Mouse (Mus musculus): Measurements from ENCODE around the gene Washc2. TPM values are rescaled to one million over a fixed set of nuclear protein-coding genes. Genes with fewer than 3 reads are reported as not detected.

Gene Washc2
- polyA plus RNA-seq, 2 experiments = 38.0 to 84.1 TPM

GRCm38 (mm10) chr6:116286321-116286720, 78.5 kb downstream of the Washc2 start:
- no peaks in the 10 kb centered on the region for H3K9me3 ChIP-seq (ENCODE audit: control insufficient read depth, low read length)
- DNase-seq (ENCODE audit: low spot score) (no peak), ATAC-seq (ENCODE audit: low FRiP score, low read depth) (no peak)
- no peaks in the 10 kb centered on the region for H3K4me1 ChIP-seq (ENCODE audit: control insufficient read depth, insufficient read depth, low read length)
- no peak overlapping the region for H3K4me3 ChIP-seq (replicated peaks; ENCODE audit: low read length)
- no peak overlapping the region for H3K27ac ChIP-seq (replicated peaks; ENCODE audit: low read depth, low read length)
- H3K36me3 ChIP-seq (ENCODE audit: control insufficient read depth, insufficient read depth, low read length) = no peaks in the 10 kb centered on the region
- WGBS = 88% methylated on average over 4 of the region's 4 CpGs
- no peaks in the 10 kb centered on the region for H3K27me3 ChIP-seq (ENCODE audit: control insufficient read depth, insufficient read depth, low read length)
- no peak overlapping the region for H3K9ac ChIP-seq (ENCODE audit: low read depth, low read length, severe bottlenecking)
- TF ChIP-seq POLR2A (IDR thresholded peaks at IDR 0.05; ENCODE audit: borderline replicate concordance, extremely low read depth, insufficient read depth, insufficient read length) = no peak
- no peak overlapping the region for H3K4me2 ChIP-seq (replicated peaks; ENCODE audit: low read depth, low read length, severe bottlenecking)

GRCm38 (mm10) chr6:116286870-116287575, 79.2 kb downstream of the Washc2 start:
- no peak for ATAC-seq (ENCODE audit: low FRiP score, low read depth)
- no peak for DNase-seq (ENCODE audit: low spot score)
- H3K4me1 ChIP-seq (ENCODE audit: control insufficient read depth, insufficient read depth, low read length) = no peaks in the 10 kb centered on the region
- WGBS = 76% methylated on average over 5 of the region's 5 CpGs
- TF ChIP-seq POLR2A (IDR thresholded peaks at IDR 0.05; ENCODE audit: borderline replicate concordance, extremely low read depth, insufficient read depth, insufficient read length) = no peak
- H3K27me3 ChIP-seq (ENCODE audit: control insufficient read depth, insufficient read depth, low read length) = no peaks in the 10 kb centered on the region
- no peaks in the 10 kb centered on the region for H3K9me3 ChIP-seq (ENCODE audit: control insufficient read depth, low read length)
- no peak overlapping the region for H3K4me2 ChIP-seq (replicated peaks; ENCODE audit: low read depth, low read length, severe bottlenecking)
- H3K9ac ChIP-seq (ENCODE audit: low read depth, low read length, severe bottlenecking) = no peak overlapping the region
- no peaks in the 10 kb centered on the region for H3K36me3 ChIP-seq (ENCODE audit: control insufficient read depth, insufficient read depth, low read length)
- no peak overlapping the region for H3K4me3 ChIP-seq (replicated peaks; ENCODE audit: low read length)
- H3K27ac ChIP-seq (replicated peaks; ENCODE audit: low read depth, low read length) = no peak overlapping the region

DNA sequence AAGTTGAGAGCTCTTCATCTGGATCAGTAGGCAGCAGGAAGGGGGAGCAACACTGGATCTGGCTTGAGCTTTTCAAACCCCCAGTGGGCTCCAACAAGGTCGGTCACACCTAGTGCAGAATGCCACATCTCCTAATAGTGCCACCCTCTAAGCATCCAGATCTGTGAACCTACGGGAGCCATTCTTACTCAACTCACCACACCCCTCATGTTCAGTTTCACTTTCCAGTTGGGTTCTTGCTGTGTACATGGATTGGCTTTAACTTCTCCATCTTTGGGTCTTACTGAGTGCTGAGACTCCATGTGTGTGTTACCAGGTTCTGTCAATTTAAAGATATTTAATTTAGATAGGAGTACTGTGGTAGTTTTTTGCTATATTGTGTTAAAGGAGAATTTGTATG, 103.6 kb downstream of the Washc2 start:
- 90% methylated on average over 2 of the region's 2 CpGs for WGBS
- H3K9ac ChIP-seq (ENCODE audit: low read depth, low read length, severe bottlenecking) = no peak overlapping the region
- DNase-seq (ENCODE audit: low spot score) (no peak), ATAC-seq (ENCODE audit: low FRiP score, low read depth) (no peak)
- no peaks in the 10 kb centered on the region for H3K4me1 ChIP-seq (ENCODE audit: control insufficient read depth, insufficient read depth, low read length)
- H3K27ac ChIP-seq (replicated peaks; ENCODE audit: low read depth, low read length) = no peak overlapping the region
- no peak overlapping the region for H3K4me3 ChIP-seq (replicated peaks; ENCODE audit: low read length)
- no peak for TF ChIP-seq POLR2A (IDR thresholded peaks at IDR 0.05; ENCODE audit: borderline replicate concordance, extremely low read depth, insufficient read depth, insufficient read length)
- H3K36me3 ChIP-seq (ENCODE audit: control insufficient read depth, insufficient read depth, low read length) = no peaks in the 10 kb centered on the region
- no peaks in the 10 kb centered on the region for H3K9me3 ChIP-seq (ENCODE audit: control insufficient read depth, low read length)
- H3K27me3 ChIP-seq (ENCODE audit: control insufficient read depth, insufficient read depth, low read length) = no peaks in the 10 kb centered on the region
- H3K4me2 ChIP-seq (replicated peaks; ENCODE audit: low read depth, low read length, severe bottlenecking) = no peak overlapping the region

Other genes starting within 250 kb of the Washc2 start
- 61.9 and 74.1 TPM in 2 replicates for gene Plxnd1, start 213.0 kb upstream of the Washc2 start, polyA plus RNA-seq (2012; rRNA removed)
- gene Plxnd1, start 213.0 kb upstream of the Washc2 start, polyA plus RNA-seq (2014; fragmentation: Nextera tagmentation; extraction: Ambion mirVana) = 39.1 and 50.4 TPM in 2 replicates
- 21.4 and 23.4 TPM in 2 replicates for gene Tmcc1, start 14.6 kb upstream of the Washc2 start, polyA plus RNA-seq (2012; rRNA removed)
- gene Tmcc1, start 14.6 kb upstream of the Washc2 start, polyA plus RNA-seq (2014; fragmentation: Nextera tagmentation; extraction: Ambion mirVana) = 11.1 and 15.8 TPM in 2 replicates
- gene Zfand4, start 56.2 kb downstream of the Washc2 start, polyA plus RNA-seq (2012; rRNA removed) = 3.7 and 4.7 TPM in 2 replicates
- 6.5 and 8.2 TPM in 2 replicates for gene Zfand4, start 56.2 kb downstream of the Washc2 start, polyA plus RNA-seq (2014; fragmentation: Nextera tagmentation; extraction: Ambion mirVana)
- 40.4 and 49.4 TPM in 2 replicates for gene March8, start 130.0 kb downstream of the Washc2 start, polyA plus RNA-seq (2012; rRNA removed)
- 27.0 and 29.6 TPM in 2 replicates for gene March8, start 130.0 kb downstream of the Washc2 start, polyA plus RNA-seq (2014; fragmentation: Nextera tagmentation; extraction: Ambion mirVana)

Measured in limb, embryonic 14.5 days (tissue).